Comparison of ENCODE assay signal across 9 mouse cellular contexts in the genomic region with DNA sequence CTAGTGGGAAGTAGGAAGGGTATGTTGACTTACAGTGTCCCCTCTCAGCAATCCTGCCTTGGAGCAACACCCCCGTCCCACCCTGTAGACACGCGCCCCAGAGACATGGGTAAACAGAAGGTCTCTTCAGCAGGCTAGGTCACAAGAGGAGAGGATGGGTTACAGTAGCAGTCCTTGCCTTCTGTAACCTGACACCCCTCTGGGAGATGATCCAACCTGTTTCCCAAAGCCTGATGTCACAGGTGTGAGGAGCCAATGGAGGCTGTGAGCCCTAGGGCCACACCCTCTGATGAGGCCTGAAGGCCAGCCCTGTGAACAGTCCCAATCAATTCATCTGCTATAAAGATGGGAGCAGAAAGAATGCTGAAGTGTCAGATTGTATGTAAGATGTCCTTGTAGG.
DNase-seq lines count a peak whose midpoint lies in the region; ATAC-seq and TF ChIP-seq lines count a peak whose summit lies in the region.
"Had no signal": no experiment of that assay in that cellular context is flagged by ENCODE, and none has a peak within 500 bp of the region (broad histone marks: within the 10 kb centered on the region; RNA-seq: fewer than 3 reads in every experiment).

No protein-coding gene starts in this region.

- no peak overlapping the region for H3K4me3 ChIP-seq in liver, adult 2 months (ENCODE audit: insufficient read depth, low read depth, low read length)
- no peak overlapping the region for H3K4me3 ChIP-seq in liver, embryonic 11.5 days (ENCODE audit: low read depth, low read length)
- no peak overlapping the region for H3K4me3 ChIP-seq in liver, embryonic 16.5 days (ENCODE audit: low read depth, low read length)
- no peak overlapping the region for H3K4me3 ChIP-seq in forebrain, embryonic 15.5 days
- H3K4me3 ChIP-seq: midbrain, embryonic 12.5 days had no signal

- intact Hi-C loops in gastrocnemius, postnatal 14 days (cut with DNase I; ENCODE audit: low total_unique reads), result no loop called here

- no peak overlapping the region for H3K4me2 ChIP-seq in liver, embryonic 11.5 days
- no peak overlapping the region for H3K4me2 ChIP-seq in liver, embryonic 16.5 days (ENCODE audit: low read depth, low read length)
- H3K4me2 ChIP-seq in forebrain, embryonic 15.5 days (replicated peaks), result no peak overlapping the region
- H3K4me2 ChIP-seq: midbrain, embryonic 12.5 days had no signal

- no peaks in the 10 kb centered on the region; the same call in 1 of the 2 replicates for H3K36me3 ChIP-seq in liver, adult 2 months (ENCODE audit: control insufficient read depth, insufficient read depth, low read length)
- H3K36me3 ChIP-seq in liver, embryonic 11.5 days (ENCODE audit: control insufficient read depth, insufficient read depth, low read length), result no peaks in the 10 kb centered on the region; the same call in 1 of the 2 replicates
- H3K36me3 ChIP-seq in liver, embryonic 16.5 days (ENCODE audit: control insufficient read depth, insufficient read depth), result no peaks in the 10 kb centered on the region
- H3K36me3 ChIP-seq in forebrain, embryonic 15.5 days, result 0 out of 2 replicates have a peak, but pooled peaks cover 6% of the 10 kb centered on the region

- no peaks in the 10 kb centered on the region for H3K9me3 ChIP-seq in liver, embryonic 11.5 days (ENCODE audit: control insufficient read depth, low read length)
- no peaks in the 10 kb centered on the region for H3K9me3 ChIP-seq in liver, embryonic 16.5 days (replicated peaks; ENCODE audit: control insufficient read depth, low read length)
- H3K9me3 ChIP-seq in forebrain, embryonic 15.5 days, result no peaks in the 10 kb centered on the region
- H3K9me3 ChIP-seq: midbrain, embryonic 12.5 days had no signal

- H3K9ac ChIP-seq in liver, adult 2 months (ENCODE audit: low read depth, low read length), result no peak overlapping the region
- no peak overlapping the region for H3K9ac ChIP-seq in liver, embryonic 11.5 days (ENCODE audit: low read depth, low read length)
- H3K9ac ChIP-seq in liver, embryonic 16.5 days (ENCODE audit: low read depth, low read length), result no peak overlapping the region
- no peak overlapping the region for H3K9ac ChIP-seq in forebrain, embryonic 15.5 days (replicated peaks)
- H3K9ac ChIP-seq: midbrain, embryonic 12.5 days had no signal

- no peak overlapping the region for H3K27ac ChIP-seq in liver, adult 2 months (replicated peaks; ENCODE audit: insufficient read depth, low read depth, low read length)
- no peak overlapping the region for H3K27ac ChIP-seq in liver, embryonic 11.5 days (ENCODE audit: low read depth, low read length)
- H3K27ac ChIP-seq in liver, embryonic 16.5 days (ENCODE audit: low read length), result no peak overlapping the region
- no peak overlapping the region for H3K27ac ChIP-seq in forebrain, embryonic 15.5 days (replicated peaks)
- H3K27ac ChIP-seq: midbrain, embryonic 12.5 days had no signal

- H3K79me2 ChIP-seq in liver, adult 2 months (ENCODE audit: control insufficient read depth, insufficient read depth, low read length), result no peaks in the 10 kb centered on the region

- H3K4me1 ChIP-seq in liver, adult 2 months (ENCODE audit: control insufficient read depth, insufficient read depth, low read length), result no peaks in the 10 kb centered on the region
- H3K4me1 ChIP-seq in liver, embryonic 11.5 days (replicated peaks; ENCODE audit: control insufficient read depth, insufficient read depth, low read length), result no peaks in the 10 kb centered on the region
- no peaks in the 10 kb centered on the region for H3K4me1 ChIP-seq in liver, embryonic 16.5 days (ENCODE audit: control insufficient read depth, low read depth, low read length)
- H3K4me1 ChIP-seq in forebrain, embryonic 15.5 days, result peaks cover 15% of the 10 kb centered on the region

- WGBS in liver, adult 2 months, result 65% methylated on average over 3 of the region's 3 CpGs
- 70% methylated on average over 3 of the region's 3 CpGs for WGBS in liver, embryonic 11.5 days
- 74% methylated on average over 3 of the region's 3 CpGs for whole genome bisulfite sequencing in liver, embryonic 16.5 days (ENCODE audit: insufficient replicate concordance)
- WGBS in forebrain, embryonic 15.5 days, result 83% methylated on average over 3 of the region's 3 CpGs

- peak; percentile 55 for DNase-seq in liver, adult 2 months (ENCODE audit: extremely low read depth, low read depth, low spot score)
- no peak for DNase-seq in liver, embryonic 11.5 days (ENCODE audit: low spot score)
- DNase-seq in R1 (ENCODE audit: low read depth, low spot score), result peak; percentile 67
- peak; percentile 65 for DNase-seq in gastrocnemius, postnatal 14 days
- no peak for DNase-seq in layer of hippocampus, postnatal 14 days (ENCODE audit: low spot score in 2 of 2)

- TF ChIP-seq POLR2A in liver, adult 2 months (IDR thresholded peaks at IDR 0.05; ENCODE audit: extremely low read depth, insufficient read depth, low read length), result no peak

- H3K27me3 ChIP-seq in liver, adult 2 months (ENCODE audit: control insufficient read depth, insufficient read depth, low read length), result no peaks in the 10 kb centered on the region
- H3K27me3 ChIP-seq in liver, embryonic 11.5 days (replicated peaks; ENCODE audit: control insufficient read depth, insufficient read depth, low read length), result no peaks in the 10 kb centered on the region
- no peaks in the 10 kb centered on the region for H3K27me3 ChIP-seq in liver, embryonic 16.5 days (ENCODE audit: control insufficient read depth, insufficient read depth, low read depth, low read length)
- no peaks in the 10 kb centered on the region for H3K27me3 ChIP-seq in forebrain, embryonic 15.5 days

- no peak for TF ChIP-seq CTCF in liver, adult 2 months (IDR thresholded peaks at IDR 0.05; ENCODE audit: low read depth, low read length)

- no peak; the same call in 1 of the 2 replicates for ATAC-seq in liver, embryonic 11.5 days (replicated peaks; ENCODE audit: low FRiP score)
- ATAC-seq in liver, embryonic 16.5 days (ENCODE audit: low read depth), result peak; percentile 81
- no peak for ATAC-seq in megakaryocyte progenitor cell, adult 5-6 weeks (replicated peaks; ENCODE audit: poor library complexity)
- ATAC-seq in forebrain, embryonic 15.5 days (replicated peaks), result no peak

Comparison
In these comparisons a context has a peak if more than half of its experiments do, and no peak if none do; other contexts are left out.
1. DNase-seq: peak in liver, adult 2 months (single experiment), R1 (single experiment) and gastrocnemius, postnatal 14 days (single experiment); none in liver, embryonic 11.5 days (single experiment) and layer of hippocampus, postnatal 14 days (0 of 2).